Mouse (Mus musculus): ENCODE data around the gene Mroh7. TPM values are rescaled to one million over a fixed set of nuclear protein-coding genes. Genes with fewer than 3 reads are reported as not detected.
"Not testable (repeated sequence)": the region's sequence is repeated elsewhere in the genome, so short reads cannot be mapped to it uniquely, and the experiment has no call there.

Mroh7 gene
- polyA plus RNA-seq, 1 experiment from 2014 or later, result 1.5 TPM

DNA sequence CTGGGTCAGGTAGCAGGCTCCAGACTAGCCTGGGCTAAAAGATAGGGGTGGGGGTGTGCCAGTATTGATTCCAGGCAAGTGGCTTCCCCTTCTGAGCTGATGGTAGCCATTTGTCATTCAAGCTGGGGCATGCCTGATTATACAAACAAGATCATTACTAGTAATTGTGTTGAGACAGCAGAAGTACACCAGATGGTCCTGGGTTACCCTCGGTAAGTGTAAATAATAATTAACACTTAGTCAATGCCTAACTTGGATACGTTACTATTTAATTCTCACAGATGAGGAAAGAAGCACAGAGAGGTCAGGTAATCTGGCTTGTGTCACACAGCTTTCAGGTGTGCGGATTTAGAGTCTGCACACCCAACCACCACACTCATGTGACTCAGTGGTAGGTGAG, 7.2 kb upstream of the Mroh7 start:
- H3K27ac ChIP-seq (replicated peaks), result no peak overlapping the region
- 64% methylated on average over 3 of the region's 3 CpGs for WGBS
- no peaks in the 10 kb centered on the region for H3K36me3 ChIP-seq
- no peaks in the 10 kb centered on the region for H3K4me1 ChIP-seq (replicated peaks)
- no peak overlapping the region for H3K4me2 ChIP-seq
- no peak overlapping the region for H3K9ac ChIP-seq
- no peak for ATAC-seq (ENCODE audit: low FRiP score, low read depth)
- H3K4me3 ChIP-seq, result no peak overlapping the region
- no peaks in the 10 kb centered on the region for H3K9me3 ChIP-seq
- no peaks in the 10 kb centered on the region for H3K27me3 ChIP-seq

DNA sequence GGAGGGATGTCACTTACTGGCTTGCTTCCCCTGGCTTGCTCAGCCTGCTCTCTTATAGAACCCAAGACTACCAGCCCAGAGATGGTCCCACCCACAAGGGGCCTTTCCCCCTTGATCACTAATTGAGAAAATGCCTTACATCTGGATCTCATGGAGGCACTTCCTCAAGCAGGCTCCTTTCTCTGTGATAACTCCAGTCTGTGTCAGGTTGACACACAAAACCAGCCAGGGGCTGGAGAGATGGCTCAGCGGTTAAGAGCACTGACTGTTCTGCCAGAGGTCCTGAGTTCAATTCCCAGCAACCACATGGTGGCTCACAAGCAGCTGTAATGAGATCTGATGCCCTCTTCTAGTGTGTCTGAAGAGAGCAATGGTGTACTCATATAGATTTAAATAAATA, 6.2 kb upstream of the Mroh7 start:
- H3K9me3 ChIP-seq; H3K4me2 ChIP-seq; H3K36me3 ChIP-seq; H3K4me1 ChIP-seq (replicated peaks); ATAC-seq (ENCODE audit: low FRiP score, low read depth); H3K27me3 ChIP-seq; H3K9ac ChIP-seq; H3K4me3 ChIP-seq; H3K27ac ChIP-seq (replicated peaks): not testable (repeated sequence)
- 92% methylated on average over 1 of the region's 1 CpGs for WGBS

DNA sequence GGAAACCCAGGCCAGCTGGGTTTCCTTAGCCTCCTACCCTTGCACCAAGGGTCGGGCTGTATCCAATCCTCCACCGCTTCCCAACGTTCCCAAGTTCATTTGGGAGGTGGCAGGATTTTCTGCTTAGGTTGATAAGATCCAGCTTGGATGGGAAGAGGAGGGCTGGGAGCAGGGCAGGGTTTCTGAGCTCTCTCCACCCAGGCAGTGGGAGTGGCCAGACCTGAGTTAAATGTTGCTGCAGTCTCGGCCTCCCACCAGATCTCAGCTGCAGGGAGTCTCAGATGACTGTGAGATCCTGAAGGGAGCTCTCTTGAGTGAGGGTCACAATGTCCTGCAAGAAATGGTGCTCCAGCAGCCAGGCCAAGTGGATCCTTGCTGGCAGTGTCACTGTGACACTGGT, 2.9 kb upstream of the Mroh7 start, which contains the start of gene Fam151a:
Gene Fam151a (plus strand): TSS at position 254 of the 400 bp plus-strand sequence.
- H3K4me3 ChIP-seq, result no peak within 1 kb of the TSS
- H3K27me3 ChIP-seq, result no peaks in the 10 kb centered on the region
- H3K36me3 ChIP-seq, result no peaks in the 10 kb centered on the region
- no peak within 1 kb of the TSS for H3K9ac ChIP-seq
- H3K4me1 ChIP-seq (replicated peaks), result no peaks in the 10 kb centered on the region
- ATAC-seq (ENCODE audit: low FRiP score, low read depth), result no peak
- H3K9me3 ChIP-seq, result no peaks in the 10 kb centered on the region
- WGBS, result 73% methylated on average over 4 of the region's 4 CpGs
- H3K27ac ChIP-seq (replicated peaks), result no peak within 1 kb of the TSS
- no peak within 1 kb of the TSS for H3K4me2 ChIP-seq

DNA sequence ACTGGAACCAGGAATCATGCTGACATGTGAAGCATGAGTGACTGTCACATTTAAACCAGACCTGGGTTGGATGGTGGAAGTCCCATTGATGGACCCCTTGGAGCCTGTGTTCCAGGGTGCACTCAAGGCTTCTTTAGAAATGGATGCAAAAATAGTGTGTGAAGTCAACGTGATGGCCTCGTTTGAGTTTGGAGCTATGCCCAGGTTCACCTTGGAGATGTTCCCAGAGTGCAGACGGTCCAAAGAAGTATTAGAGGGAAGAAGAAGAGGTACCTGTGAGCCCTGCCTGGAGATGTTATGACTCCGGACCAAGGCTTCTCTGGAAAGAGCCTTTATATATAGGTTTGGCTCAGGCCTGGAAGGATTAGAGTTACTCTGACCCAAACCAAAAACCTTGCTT, 10.1 kb downstream of the Mroh7 start:
- ATAC-seq (ENCODE audit: low FRiP score, low read depth), result no peak
- Histone ChIP-seq H3K4me2 (no peak overlapping the region), H3K4me1 (replicated peaks) (no peaks in the 10 kb centered on the region), H3K27me3 (no peaks in the 10 kb centered on the region), H3K27ac (replicated peaks) (no peak overlapping the region), H3K9ac (no peak overlapping the region), H3K4me3 (no peak overlapping the region), H3K9me3 (no peaks in the 10 kb centered on the region), H3K36me3 (no peaks in the 10 kb centered on the region)
- WGBS, result 79% methylated on average over 4 of the region's 4 CpGs

DNA sequence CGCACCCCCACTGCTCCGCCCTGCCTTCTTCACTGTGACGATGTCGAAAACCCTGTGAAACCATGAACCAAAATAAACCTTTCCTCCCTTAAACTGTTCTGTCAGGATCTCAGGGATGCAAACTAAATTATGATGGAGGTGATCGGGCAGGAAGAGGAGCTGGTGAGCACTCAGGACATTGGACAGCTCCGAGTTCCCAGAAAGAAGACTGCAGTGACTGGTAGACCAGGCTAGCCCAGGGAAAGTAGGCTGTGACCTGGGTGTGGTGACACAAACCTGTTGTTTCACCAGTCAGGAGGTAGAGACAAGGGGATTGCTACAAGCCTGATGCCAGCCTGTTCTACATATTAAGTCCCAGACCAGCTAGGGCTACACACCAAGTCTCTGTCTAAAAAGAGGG, 17.1 kb downstream of the Mroh7 start:
- H3K27me3 ChIP-seq, result no peaks in the 10 kb centered on the region
- no peak for ATAC-seq (ENCODE audit: low FRiP score, low read depth)
- H3K4me3 ChIP-seq, result no peak overlapping the region
- H3K9ac ChIP-seq, result no peak overlapping the region
- H3K4me1 ChIP-seq (replicated peaks), result no peaks in the 10 kb centered on the region
- no peaks in the 10 kb centered on the region for H3K36me3 ChIP-seq
- no peaks in the 10 kb centered on the region for H3K9me3 ChIP-seq
- H3K4me2 ChIP-seq, result no peak overlapping the region
- H3K27ac ChIP-seq (replicated peaks), result no peak overlapping the region
- 93% methylated on average over 6 of the region's 6 CpGs for WGBS

DNA sequence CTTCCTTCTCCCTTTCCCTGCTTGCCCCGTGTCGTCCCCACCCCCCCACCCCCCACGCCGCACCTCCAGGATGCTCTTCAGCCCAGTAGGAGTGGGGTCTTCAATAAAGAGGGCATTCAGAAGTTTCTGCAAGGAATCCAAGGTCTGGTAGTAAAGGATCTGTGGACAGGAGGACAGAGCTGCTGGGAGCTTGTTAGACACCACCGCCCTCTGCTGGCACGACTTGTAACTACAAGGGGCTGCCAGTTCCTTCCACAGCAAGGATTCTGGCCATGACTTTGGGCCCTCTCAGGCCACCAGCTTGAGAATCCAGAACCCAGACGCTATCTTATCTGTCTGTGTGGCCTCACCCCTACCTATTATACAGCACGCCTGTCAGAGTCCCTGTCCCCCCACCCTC, 22.3 kb downstream of the Mroh7 start:
- no peak; the same call in 1 of the 2 replicates for ATAC-seq (ENCODE audit: low FRiP score, low read depth)
- H3K4me2 ChIP-seq, result peak overlapping the region; percentile 32
- 0% methylated on average over 8 of the region's 8 CpGs for WGBS

DNA sequence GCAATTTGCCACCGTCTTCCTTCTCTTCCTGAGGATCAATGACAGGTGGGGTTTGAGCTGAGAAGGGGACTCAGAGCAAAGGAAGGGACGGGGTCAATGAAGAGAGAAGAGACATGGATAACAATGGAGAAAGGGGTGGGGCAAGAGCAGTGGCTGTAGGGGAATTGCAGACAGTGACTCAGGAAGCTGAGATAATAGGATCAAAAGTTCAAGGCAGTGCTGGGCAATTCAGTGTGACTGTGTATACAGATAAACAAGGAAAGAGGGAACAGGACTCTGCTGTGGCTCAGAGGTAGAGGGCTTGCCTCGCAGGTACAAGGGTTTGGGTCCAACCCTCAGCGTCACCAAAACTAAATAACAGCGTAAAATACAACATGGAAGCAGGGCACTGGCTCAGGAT, 22.8 kb downstream of the Mroh7 start:
- WGBS, result 35% methylated on average over 5 of the region's 5 CpGs
- no peak overlapping the region for H3K4me3 ChIP-seq
- no peak; the same call in 1 of the 2 replicates for ATAC-seq (ENCODE audit: low FRiP score, low read depth)
- no peak overlapping the region for H3K9ac ChIP-seq
- H3K4me1 ChIP-seq (replicated peaks), result peaks cover 20% of the 10 kb centered on the region
- no peak overlapping the region for H3K27ac ChIP-seq (replicated peaks)
- no peaks in the 10 kb centered on the region for H3K27me3 ChIP-seq
- peak overlapping the region; percentile 32 for H3K4me2 ChIP-seq
- H3K36me3 ChIP-seq, result no peaks in the 10 kb centered on the region
- H3K9me3 ChIP-seq, result no peaks in the 10 kb centered on the region

More for the DNA sequence above, 22.3 kb downstream of the Mroh7 start:
- Histone ChIP-seq H3K9me3 (no peaks in the 10 kb centered on the region), H3K36me3 (no peaks in the 10 kb centered on the region), H3K4me1 (replicated peaks) (peaks cover 20% of the 10 kb centered on the region), H3K4me3 (no peak overlapping the region), H3K27me3 (no peaks in the 10 kb centered on the region), H3K27ac (replicated peaks) (no peak overlapping the region), H3K9ac (no peak overlapping the region)

DNA sequence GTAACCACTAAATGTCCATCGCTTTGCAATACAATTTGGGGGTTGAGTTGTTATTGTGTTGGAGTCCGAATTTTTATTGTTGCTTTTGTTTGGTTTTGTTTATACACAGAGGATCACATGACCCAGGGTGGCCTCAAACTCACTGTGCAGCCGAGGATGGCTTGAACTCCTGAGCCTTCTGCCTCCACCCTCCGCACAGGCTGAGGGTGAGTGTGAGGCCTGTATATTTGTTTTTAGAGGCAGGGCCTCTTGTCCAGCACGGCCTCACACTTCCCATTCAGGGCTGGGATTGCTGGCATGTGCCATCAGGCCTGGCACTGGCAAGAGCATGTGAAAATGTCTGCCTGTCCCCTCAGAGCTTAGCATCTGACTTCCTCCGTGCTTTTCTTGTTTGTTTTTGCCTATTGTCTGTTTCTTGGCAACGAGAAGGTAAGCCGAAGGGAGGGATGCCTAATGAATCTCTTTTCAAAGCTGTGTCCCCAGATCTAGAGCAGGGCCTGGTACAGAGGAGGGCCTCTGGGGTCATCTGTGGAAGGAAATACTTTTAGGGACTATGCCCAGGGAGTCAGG, 25.5 kb downstream of the Mroh7 start:
- no peaks in the 10 kb centered on the region for H3K27me3 ChIP-seq
- no peak overlapping the region for H3K4me2 ChIP-seq
- no peaks in the 10 kb centered on the region for H3K36me3 ChIP-seq
- 30% methylated on average over 8 of the region's 8 CpGs for WGBS
- no peaks in the 10 kb centered on the region for H3K9me3 ChIP-seq
- H3K4me1 ChIP-seq (replicated peaks), result peaks cover 33% of the 10 kb centered on the region
- no peak overlapping the region for H3K4me3 ChIP-seq
- peak overlapping the region; percentile 74 for H3K27ac ChIP-seq (replicated peaks)
- H3K9ac ChIP-seq, result no peak overlapping the region
- ATAC-seq (ENCODE audit: low FRiP score, low read depth), result no peak

DNA sequence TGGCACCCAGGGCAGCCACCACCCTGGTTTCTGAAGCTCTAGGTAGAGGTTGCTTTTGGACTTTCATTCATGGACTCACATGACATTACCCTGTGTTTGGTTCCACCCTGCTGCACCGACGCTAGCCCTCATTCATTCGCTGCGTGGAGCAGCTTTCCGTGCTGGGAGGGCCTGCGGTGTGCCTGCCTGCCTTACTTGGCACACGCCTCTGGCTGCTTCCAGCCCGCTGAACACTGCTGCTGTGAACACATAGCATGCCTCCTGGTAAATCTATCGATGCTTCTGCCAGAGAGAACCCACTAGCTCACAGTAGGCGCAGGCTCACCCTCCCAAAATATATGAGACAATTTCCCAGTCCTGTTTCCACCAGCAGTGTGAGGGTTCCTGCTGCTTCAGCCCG, 26.3 kb downstream of the Mroh7 start:
- H3K27me3 ChIP-seq, result no peaks in the 10 kb centered on the region
- ATAC-seq (ENCODE audit: low FRiP score, low read depth), result peak; percentile 49
- H3K9me3 ChIP-seq, result no peaks in the 10 kb centered on the region
- H3K4me2 ChIP-seq, result no peak overlapping the region
- no peak overlapping the region for H3K4me3 ChIP-seq
- no peaks in the 10 kb centered on the region for H3K36me3 ChIP-seq
- WGBS, result 22% methylated on average over 11 of the region's 11 CpGs
- H3K9ac ChIP-seq, result no peak overlapping the region
- peaks cover 40% of the 10 kb centered on the region for H3K4me1 ChIP-seq (replicated peaks)
- peak overlapping the region; percentile 74 for H3K27ac ChIP-seq (replicated peaks)

DNA sequence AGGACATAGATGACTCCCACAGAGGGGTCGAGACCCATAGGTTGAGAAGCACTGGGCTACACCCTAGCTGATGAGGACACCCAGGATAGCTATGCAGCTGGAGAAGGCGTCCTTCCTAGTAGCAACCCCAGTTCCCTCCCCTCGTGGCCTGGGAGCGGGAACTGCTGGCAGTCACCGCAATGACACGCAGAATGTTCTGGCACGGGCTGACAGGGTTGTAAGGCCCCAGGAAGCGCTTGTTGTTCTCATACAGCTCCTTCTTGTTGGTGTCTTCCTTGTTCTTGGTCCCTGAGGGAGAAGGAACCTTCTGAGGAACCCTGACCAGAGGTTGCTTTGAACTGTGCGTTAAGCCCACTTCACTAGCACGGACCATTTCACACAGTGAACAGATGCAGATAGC, 26.8 kb downstream of the Mroh7 start:
- Histone ChIP-seq H3K4me1 (replicated peaks) (peaks cover 40% of the 10 kb centered on the region), H3K27ac (replicated peaks) (peak overlapping the region; percentile 74), H3K36me3 (no peaks in the 10 kb centered on the region), H3K4me3 (no peak overlapping the region), H3K27me3 (no peaks in the 10 kb centered on the region), H3K9ac (no peak overlapping the region), H3K4me2 (no peak overlapping the region), H3K9me3 (no peaks in the 10 kb centered on the region)
- WGBS, result 79% methylated on average over 10 of the region's 10 CpGs
- ATAC-seq (ENCODE audit: low FRiP score, low read depth), result no peak

DNA sequence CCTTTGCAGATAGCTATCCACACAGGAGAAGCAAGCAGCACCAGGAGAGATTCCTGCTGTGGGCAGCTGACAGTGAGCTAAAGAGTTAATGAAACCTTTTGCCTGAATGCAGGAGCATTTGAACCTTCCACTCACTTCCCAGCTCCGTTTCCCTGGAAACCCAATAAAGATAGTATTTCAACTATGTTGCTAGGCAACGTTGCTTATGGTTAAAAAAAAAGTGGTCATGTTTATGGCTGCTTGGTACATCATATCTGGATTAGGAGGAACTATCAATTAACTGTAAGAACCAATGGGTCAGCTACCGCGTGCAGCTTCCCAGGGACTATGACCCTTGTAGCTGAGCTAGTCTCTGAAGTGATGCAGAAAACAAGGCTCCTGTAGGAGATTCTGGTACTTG, 29.9 kb downstream of the Mroh7 start:
- H3K36me3 ChIP-seq, result no peaks in the 10 kb centered on the region
- H3K9me3 ChIP-seq, result no peaks in the 10 kb centered on the region
- peaks cover 40% of the 10 kb centered on the region for H3K4me1 ChIP-seq (replicated peaks)
- no peak overlapping the region for H3K9ac ChIP-seq
- no peaks in the 10 kb centered on the region for H3K27me3 ChIP-seq
- H3K4me3 ChIP-seq, result no peak overlapping the region
- H3K27ac ChIP-seq (replicated peaks), result peak overlapping the region; percentile 70
- peak overlapping the region; percentile 16 for H3K4me2 ChIP-seq
- WGBS, result 33% methylated on average over 4 of the region's 4 CpGs
- ATAC-seq (ENCODE audit: low FRiP score, low read depth), result no peak

DNA sequence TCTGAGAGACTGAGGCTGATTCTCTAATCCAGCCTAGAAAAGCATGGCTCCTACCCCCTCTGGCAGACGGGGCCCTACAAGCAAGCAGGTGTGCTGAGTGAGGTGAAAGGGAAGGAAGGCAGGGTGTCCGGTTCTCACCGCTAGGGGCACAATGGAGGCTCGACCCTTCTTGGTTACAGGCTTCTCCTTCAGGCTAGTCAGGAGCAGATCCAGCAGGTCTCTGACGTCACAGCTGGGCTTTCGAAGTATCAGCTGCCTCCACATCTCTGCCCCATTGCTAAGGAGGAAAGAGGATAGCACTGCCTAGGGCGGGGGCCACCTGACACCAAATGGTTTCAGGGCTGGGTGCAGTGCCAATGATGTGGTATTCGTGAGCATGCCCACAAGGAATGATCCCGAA, 30.7 kb downstream of the Mroh7 start:
- peaks cover 33% of the 10 kb centered on the region for H3K4me1 ChIP-seq (replicated peaks)
- no peaks in the 10 kb centered on the region for H3K36me3 ChIP-seq
- no peaks in the 10 kb centered on the region for H3K9me3 ChIP-seq
- ATAC-seq (ENCODE audit: low FRiP score, low read depth), result 0 out of 2 replicates have a peak, but pooled peaks have one; percentile 32
- no peaks in the 10 kb centered on the region for H3K27me3 ChIP-seq
- no peak overlapping the region for H3K4me3 ChIP-seq
- 17% methylated on average over 9 of the region's 9 CpGs for WGBS
- H3K9ac ChIP-seq, result no peak overlapping the region
- H3K27ac ChIP-seq (replicated peaks), result peak overlapping the region; percentile 70
- no peak overlapping the region for H3K4me2 ChIP-seq

DNA sequence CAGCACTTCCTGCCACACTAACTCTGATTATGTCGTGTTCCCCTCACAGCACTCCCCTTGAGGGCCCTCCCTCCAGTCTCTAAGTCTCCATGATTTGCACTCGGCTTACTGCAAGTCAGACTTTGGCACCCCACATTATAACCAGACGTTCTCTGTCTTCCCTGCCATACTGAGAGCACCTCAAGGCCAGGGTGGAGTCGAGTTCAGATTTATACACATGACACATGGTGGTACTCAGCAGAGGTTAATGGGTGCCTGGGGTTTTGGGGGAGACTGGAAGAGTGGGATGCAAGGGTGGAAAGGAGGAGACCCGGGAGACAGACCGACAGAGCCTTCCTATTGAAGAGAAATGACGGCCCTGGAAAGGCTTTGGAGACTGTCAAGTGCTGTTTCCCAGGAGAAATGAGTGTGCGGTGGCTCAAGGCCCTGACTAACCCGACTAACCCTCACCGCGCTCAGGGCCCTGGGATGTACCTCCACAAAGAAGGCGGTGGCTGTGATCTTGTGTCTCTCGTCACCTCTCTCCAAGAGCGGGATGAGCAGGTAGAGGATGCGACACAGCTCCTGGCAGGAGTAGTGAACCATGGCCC, 36.8 kb downstream of the Mroh7 start:
- no peaks in the 10 kb centered on the region for H3K36me3 ChIP-seq
- no peaks in the 10 kb centered on the region for H3K9me3 ChIP-seq
- H3K9ac ChIP-seq, result no peak overlapping the region
- H3K4me2 ChIP-seq, result no peak overlapping the region
- no peaks in the 10 kb centered on the region for H3K4me1 ChIP-seq (replicated peaks)
- 87% methylated on average over 15 of the region's 15 CpGs for WGBS
- H3K27ac ChIP-seq (replicated peaks), result no peak overlapping the region
- H3K27me3 ChIP-seq, result no peaks in the 10 kb centered on the region
- ATAC-seq (ENCODE audit: low FRiP score, low read depth), result no peak
- no peak overlapping the region for H3K4me3 ChIP-seq

All from hindbrain, embryonic 15.5 days (tissue).